Mouse (Mus musculus) stomach, embryonic 15.5 days (tissue): ENCODE measurements at regions not wholly inside any gene's neighbourhood (a gene's known extent, or its start where the extent isn't known, plus 50 kb on each side); places are given as distances from the start of the nearest gene placed in this dataset.
"Not testable (repeated sequence)": the region's sequence is repeated elsewhere in the genome, so short reads cannot be mapped to it uniquely, and the experiment has no call there.

ENCODE experiments used
- ATAC-seq: fragments of 200-750 bp; cut with Nextera tagmentation; 2 replicates; pipeline ENCODE4 v1.8.0; 2017; ENCODE audit warnings: low read depth, moderate number of reproducible peaks, moderate TSS enrichment; ENCODE audit not compliant: insufficient read depth, low FRiP score
- H3K27ac ChIP-seq: fragments of 300-500 bp; sonication (generic); 2 replicates; pipeline ENCODE4 v1.5.1; 2015; ENCODE audit warnings: mild to moderate bottlenecking, inconsistent platforms
- H3K27me3 ChIP-seq: fragments of 300-500 bp; sonication (generic); replicated peaks from 2 replicates; pipeline ENCODE4 v1.6.1; 2015; ENCODE audit warnings: inconsistent platforms
- H3K36me3 ChIP-seq: fragments of 300-500 bp; sonication (generic); 2 replicates; pipeline ENCODE4 v1.6.1; 2015; ENCODE audit warnings: inconsistent platforms
- H3K4me1 ChIP-seq: fragments of 300-500 bp; sonication (generic); 2 replicates; pipeline ENCODE4 v1.6.1; 2015; ENCODE audit warnings: inconsistent platforms
- H3K4me2 ChIP-seq: fragments of 300-500 bp; sonication (generic); 2 replicates; pipeline ENCODE4 v1.6.1; 2015; ENCODE audit warnings: mild to moderate bottlenecking, inconsistent platforms
- H3K4me3 ChIP-seq: fragments of 300-500 bp; sonication (generic); replicated peaks from 2 replicates; pipeline ENCODE4 v1.5.1; 2015; ENCODE audit warnings: inconsistent platforms
- H3K9ac ChIP-seq: fragments of 300-500 bp; sonication (generic); 2 replicates; pipeline ENCODE4 v1.6.1; 2015; ENCODE audit warnings: inconsistent platforms
- H3K9me3 ChIP-seq: fragments of 300-500 bp; sonication (generic); 2 replicates; pipeline ENCODE4 v1.6.1; 2016; ENCODE audit warnings: inconsistent platforms
- WGBS: fragments of 180-500 bp; shearing (Covaris S2); methylation state at CpG from one replicate; pipeline ENCODE4 v1.1.7; 2015; 5-methylcytosine and 5-hydroxymethylcytosine counted together

DNA sequence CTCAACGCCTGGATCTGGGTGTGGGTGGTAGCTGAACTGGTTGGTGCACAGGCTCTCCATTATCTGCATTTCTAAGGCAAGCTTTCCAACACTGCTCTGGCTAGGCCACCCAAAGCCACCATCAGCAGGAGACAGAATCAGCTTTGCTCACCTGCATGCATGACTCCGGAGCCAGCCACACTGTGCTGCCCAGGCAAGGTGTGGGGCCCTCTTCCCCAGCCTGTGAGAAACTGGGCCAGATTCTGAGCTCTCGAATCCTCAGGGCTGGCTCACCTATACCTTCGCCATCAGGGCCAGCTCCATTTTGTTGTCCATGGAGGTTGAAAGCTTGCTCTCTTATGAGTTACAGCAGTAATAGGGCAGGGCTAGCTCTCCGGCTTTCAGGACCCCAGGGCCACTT is 293.1 kb upstream of the Pdzrn3 start:
- no peaks in the 10 kb centered on the region for H3K36me3 ChIP-seq
- ATAC-seq = no peak
- H3K27me3 ChIP-seq = no peaks in the 10 kb centered on the region
- no peak overlapping the region for H3K9ac ChIP-seq
- H3K4me2 ChIP-seq = no peak overlapping the region
- no peak overlapping the region for H3K4me3 ChIP-seq
- 65% methylated on average over 5 of the region's 5 CpGs for WGBS
- no peak overlapping the region for H3K27ac ChIP-seq
- H3K9me3 ChIP-seq = no peaks in the 10 kb centered on the region
- no peaks in the 10 kb centered on the region for H3K4me1 ChIP-seq

DNA sequence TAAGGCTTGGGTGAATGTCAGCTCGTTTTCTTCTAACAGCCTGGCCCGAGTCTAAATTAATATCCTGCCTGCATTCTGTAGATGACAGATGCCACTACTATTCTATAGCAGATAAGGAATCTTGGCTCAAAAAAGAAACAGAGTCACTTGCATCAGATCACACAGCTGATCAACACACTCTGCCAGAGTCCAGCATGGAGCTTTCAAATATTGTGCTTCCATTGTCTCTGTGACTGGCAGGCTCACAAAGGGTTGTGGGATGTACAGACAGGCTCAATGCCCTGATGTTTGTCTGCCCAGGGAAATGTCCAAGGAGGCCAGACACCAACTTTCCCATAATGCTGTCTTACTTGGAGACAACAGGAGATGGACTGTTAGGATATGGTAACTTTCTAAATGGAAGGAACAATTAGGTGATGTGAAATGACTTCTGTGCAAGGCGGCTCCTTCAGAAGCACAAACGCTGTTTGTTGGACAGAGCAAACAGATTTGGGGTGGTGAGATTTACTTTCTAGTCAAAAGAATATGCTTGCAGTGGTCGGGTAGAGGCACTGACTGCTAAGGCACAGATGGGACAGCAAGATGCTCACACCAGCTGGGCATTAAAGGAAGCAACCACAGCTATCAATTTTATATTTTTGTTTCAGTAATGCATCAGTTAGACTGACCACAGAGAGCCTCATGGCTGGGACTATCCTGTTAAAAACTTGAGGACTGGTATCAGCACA is 291.6 kb upstream of the Pdzrn3 start:
- Histone ChIP-seq H3K4me3 (no peak overlapping the region), H3K9me3 (no peaks in the 10 kb centered on the region), H3K36me3 (no peaks in the 10 kb centered on the region), H3K27ac (no peak overlapping the region), H3K27me3 (no peaks in the 10 kb centered on the region), H3K9ac (no peak overlapping the region), H3K4me2 (no peak overlapping the region), H3K4me1 (no peaks in the 10 kb centered on the region)
- WGBS = 58% methylated on average over 5 of the region's 5 CpGs
- no peak for ATAC-seq

DNA sequence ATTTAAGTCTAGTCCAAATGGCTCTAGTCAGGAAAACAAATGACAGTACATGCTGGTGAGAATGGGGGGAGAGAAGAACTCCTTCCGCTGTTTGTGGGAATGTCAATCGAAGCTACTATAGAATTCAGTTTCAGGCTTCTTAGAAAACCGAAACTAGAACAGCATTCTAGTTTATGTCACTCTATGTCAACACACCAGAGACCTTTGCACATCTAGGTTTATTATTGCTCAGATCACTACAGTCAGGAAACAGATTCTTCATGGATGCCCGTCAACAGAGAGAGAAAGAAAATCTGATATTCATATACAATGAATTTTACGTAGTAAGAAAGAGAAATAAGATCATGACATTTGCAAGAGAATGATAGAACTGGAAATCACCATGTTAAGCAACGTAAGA is 276.7 kb upstream of the Pdzrn3 start:
- H3K27me3 ChIP-seq = no peaks in the 10 kb centered on the region
- H3K27ac ChIP-seq = no peak overlapping the region
- no peak overlapping the region for H3K4me2 ChIP-seq
- H3K4me3 ChIP-seq = no peak overlapping the region
- 73% methylated on average over 6 of the region's 6 CpGs for WGBS
- H3K36me3 ChIP-seq = no peaks in the 10 kb centered on the region
- H3K4me1 ChIP-seq = no peaks in the 10 kb centered on the region
- no peak for ATAC-seq
- no peaks in the 10 kb centered on the region for H3K9me3 ChIP-seq
- no peak overlapping the region for H3K9ac ChIP-seq

DNA sequence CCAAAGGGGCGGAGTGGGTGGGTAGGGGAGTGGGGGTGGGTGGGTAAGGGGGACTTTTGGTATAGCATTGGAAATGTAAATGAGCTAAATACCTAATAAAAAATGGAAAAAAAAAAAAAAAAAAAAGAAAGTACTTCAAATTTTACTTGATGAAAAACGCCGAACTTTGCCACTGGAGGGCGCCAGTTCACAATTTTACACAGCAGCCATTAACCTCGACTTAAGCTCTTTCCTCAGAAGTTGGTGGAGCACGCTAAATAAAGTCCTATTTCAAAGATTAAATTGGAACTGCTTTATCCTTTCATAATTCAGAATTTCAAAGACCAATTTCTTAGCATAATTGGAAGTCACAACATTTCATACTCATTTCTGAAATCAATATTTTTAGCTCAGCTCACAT is 272.7 kb upstream of the Pdzrn3 start:
- H3K9me3 ChIP-seq, H3K27me3 ChIP-seq, ATAC-seq, H3K9ac ChIP-seq, H3K4me3 ChIP-seq, H3K4me2 ChIP-seq, H3K27ac ChIP-seq, H3K4me1 ChIP-seq, H3K36me3 ChIP-seq: not testable (repeated sequence)
- 7% methylated on average over 5 of the region's 6 CpGs for WGBS

GRCm38 (mm10) chr6:101617295-101617694 is 239.6 kb upstream of the Pdzrn3 start:
- ATAC-seq = no peak
- Histone ChIP-seq H3K27me3 (no peaks in the 10 kb centered on the region), H3K9me3 (no peaks in the 10 kb centered on the region), H3K27ac (no peak overlapping the region), H3K4me3 (no peak overlapping the region), H3K9ac (no peak overlapping the region), H3K36me3 (no peaks in the 10 kb centered on the region), H3K4me2 (no peak overlapping the region), H3K4me1 (no peaks in the 10 kb centered on the region)
- WGBS = 52% methylated on average over 1 of the region's 1 CpGs

- ATAC-seq = no peak
- H3K36me3 ChIP-seq = no peaks in the 10 kb centered on the region
- H3K27ac ChIP-seq = no peak overlapping the region
- H3K27me3 ChIP-seq = no peaks in the 10 kb centered on the region
- no peak overlapping the region for H3K9ac ChIP-seq
- H3K4me1 ChIP-seq = no peaks in the 10 kb centered on the region
- H3K9me3 ChIP-seq = no peaks in the 10 kb centered on the region
- H3K4me2 ChIP-seq = no peak overlapping the region
- 29% methylated on average over 3 of the region's 3 CpGs for WGBS
- no peak overlapping the region for H3K4me3 ChIP-seq
Measured at GRCm38 (mm10) chr6:101616776-101617175, 239.1 kb upstream of the Pdzrn3 start.

DNA sequence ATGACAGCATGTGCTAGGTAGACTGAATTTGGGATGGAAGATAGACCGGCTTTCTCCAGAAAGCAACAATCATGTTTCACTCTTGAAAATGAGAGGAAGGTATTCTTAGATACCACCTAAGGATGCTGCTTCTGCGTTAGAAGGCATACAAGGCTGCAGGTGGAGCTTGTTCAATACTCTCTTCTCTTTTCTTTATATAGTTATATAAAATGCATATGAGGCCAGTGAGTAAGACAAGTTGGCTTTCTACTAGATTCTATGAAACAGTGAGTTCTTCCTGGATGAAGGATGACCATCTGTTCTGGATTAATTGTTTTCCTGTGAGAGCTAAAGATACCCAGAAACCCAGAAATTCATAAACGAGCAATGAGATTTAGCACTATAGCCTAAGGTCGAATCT is 231.3 kb upstream of the Pdzrn3 start:
- Histone ChIP-seq H3K27ac (no peak overlapping the region), H3K4me2 (no peak overlapping the region), H3K27me3 (no peaks in the 10 kb centered on the region), H3K9me3 (no peaks in the 10 kb centered on the region), H3K4me1 (no peaks in the 10 kb centered on the region), H3K36me3 (no peaks in the 10 kb centered on the region), H3K4me3 (no peak overlapping the region), H3K9ac (no peak overlapping the region)
- ATAC-seq = no peak
- 86% methylated on average over 4 of the region's 4 CpGs for WGBS

- Histone ChIP-seq H3K9ac (no peak overlapping the region), H3K27ac (no peak overlapping the region), H3K4me2 (no peak overlapping the region), H3K36me3 (no peaks in the 10 kb centered on the region), H3K9me3 (no peaks in the 10 kb centered on the region), H3K27me3 (no peaks in the 10 kb centered on the region), H3K4me3 (no peak overlapping the region), H3K4me1 (no peaks in the 10 kb centered on the region)
- WGBS = 29% methylated on average over 6 of the region's 6 CpGs
- ATAC-seq = no peak
Measured at GRCm38 (mm10) chr6:101603083-101603482, 225.4 kb upstream of the Pdzrn3 start.

GRCm38 (mm10) chr6:101596995-101597394 is 219.3 kb upstream of the Pdzrn3 start:
- H3K9ac ChIP-seq = no peak overlapping the region
- H3K9me3 ChIP-seq = no peaks in the 10 kb centered on the region
- no peaks in the 10 kb centered on the region for H3K36me3 ChIP-seq
- no peak overlapping the region for H3K4me2 ChIP-seq
- no peak overlapping the region for H3K4me3 ChIP-seq
- H3K27ac ChIP-seq = no peak overlapping the region
- WGBS = 78% methylated on average over 2 of the region's 2 CpGs
- H3K27me3 ChIP-seq = no peaks in the 10 kb centered on the region
- H3K4me1 ChIP-seq = no peaks in the 10 kb centered on the region
- ATAC-seq = no peak

DNA sequence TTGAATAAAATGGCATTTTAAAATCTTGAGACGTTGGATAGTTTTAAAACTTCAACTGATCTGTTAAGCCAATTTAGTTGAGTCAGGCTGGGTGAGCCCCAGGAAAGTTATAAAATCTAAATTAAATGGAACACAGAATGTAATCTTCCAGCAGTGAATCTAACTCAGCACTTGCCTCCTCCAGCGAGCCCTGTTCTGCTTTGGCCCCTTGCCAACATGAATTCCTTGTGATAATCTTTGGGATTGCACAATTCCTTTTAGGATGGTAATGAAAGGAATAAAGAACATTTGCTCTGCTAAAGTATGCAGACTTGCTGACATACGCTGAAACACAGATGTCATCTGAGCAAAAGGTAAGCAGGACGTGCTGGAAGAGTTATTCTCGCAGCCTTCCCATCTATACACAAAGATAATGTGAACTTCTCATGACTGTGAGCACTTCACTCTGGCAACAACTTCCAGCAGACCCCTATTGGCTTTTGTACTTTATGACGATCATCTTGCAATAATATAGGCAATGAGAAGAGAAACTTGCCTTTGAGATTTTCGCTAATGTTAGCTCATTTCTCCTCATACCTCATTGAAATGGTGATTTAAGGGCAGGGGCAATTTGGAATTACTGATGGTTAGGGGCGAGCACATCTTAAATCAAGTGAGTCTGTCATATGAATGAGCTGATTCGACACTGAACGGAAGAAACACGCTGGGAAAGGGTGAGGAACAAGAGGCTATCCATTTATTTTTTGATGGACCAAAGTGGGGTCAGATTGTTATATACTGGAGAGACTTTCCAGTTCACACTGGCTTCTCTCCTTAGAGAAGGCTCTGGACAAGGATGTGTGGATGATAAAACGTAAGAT is 216.3 kb upstream of the Pdzrn3 start:
- H3K4me2 ChIP-seq = no peak overlapping the region
- H3K27me3 ChIP-seq = no peaks in the 10 kb centered on the region
- no peaks in the 10 kb centered on the region for H3K4me1 ChIP-seq
- no peaks in the 10 kb centered on the region for H3K9me3 ChIP-seq
- H3K36me3 ChIP-seq = no peaks in the 10 kb centered on the region
- no peak for ATAC-seq
- WGBS = 49% methylated on average over 12 of the region's 12 CpGs
- no peak overlapping the region for H3K27ac ChIP-seq
- H3K9ac ChIP-seq = no peak overlapping the region
- no peak overlapping the region for H3K4me3 ChIP-seq

GRCm38 (mm10) chr6:101585871-101586270 is 208.2 kb upstream of the Pdzrn3 start:
- no peaks in the 10 kb centered on the region for H3K9me3 ChIP-seq
- H3K36me3 ChIP-seq = no peaks in the 10 kb centered on the region
- 69% methylated on average over 16 of the region's 16 CpGs for WGBS
- H3K4me3 ChIP-seq = no peak overlapping the region
- no peak for ATAC-seq
- no peaks in the 10 kb centered on the region for H3K27me3 ChIP-seq
- H3K4me1 ChIP-seq = no peaks in the 10 kb centered on the region
- H3K4me2 ChIP-seq = no peak overlapping the region
- H3K9ac ChIP-seq = no peak overlapping the region
- no peak overlapping the region for H3K27ac ChIP-seq

GRCm38 (mm10) chr6:101580824-101581223 is 203.1 kb upstream of the Pdzrn3 start:
- Histone ChIP-seq H3K36me3 (no peaks in the 10 kb centered on the region), H3K4me2 (no peak overlapping the region), H3K27me3 (no peaks in the 10 kb centered on the region), H3K9ac (no peak overlapping the region), H3K27ac (no peak overlapping the region), H3K4me3 (no peak overlapping the region), H3K4me1 (no peaks in the 10 kb centered on the region), H3K9me3 (no peaks in the 10 kb centered on the region)
- no peak for ATAC-seq
- WGBS = 76% methylated on average over 4 of the region's 4 CpGs
